Mouse (Mus musculus) stomach, postnatal 0 days (tissue): ENCODE data around the gene Tmem132d. TPM values are rescaled to one million over a fixed set of nuclear protein-coding genes. Genes with fewer than 3 reads are reported as not detected.

ENCODE experiments used
- ATAC-seq: fragments of 200-750 bp; cut with Nextera tagmentation; 2 replicates; pipeline ENCODE4 v1.8.0; 2017; ENCODE audit not compliant: low FRiP score, low TSS enrichment
- DNase-seq: peaks from one replicate; pipeline ENCODE4 v3.0.0-alpha.2; 2016; ENCODE audit warnings: low spot score
- H3K27ac ChIP-seq: fragments of 300-500 bp; sonication (generic); replicated peaks from 2 replicates; pipeline ENCODE4 v1.5.1; 2014; ENCODE audit warnings: mild to moderate bottlenecking, control low read depth
- H3K27me3 ChIP-seq: fragments of 300-500 bp; sonication (generic); 2 replicates; pipeline ENCODE4 v1.6.1; 2014; ENCODE audit warnings: low read length; ENCODE audit not compliant: control insufficient read depth, insufficient read depth
- H3K36me3 ChIP-seq: fragments of 300-500 bp; sonication (generic); 2 replicates; pipeline ENCODE4 v1.6.1; 2014; ENCODE audit warnings: low read length, mixed read lengths; ENCODE audit not compliant: control insufficient read depth, insufficient read depth
- H3K4me1 ChIP-seq: fragments of 300-500 bp; sonication (generic); replicated peaks from 2 replicates; pipeline ENCODE4 v1.6.1; 2014; ENCODE audit warnings: antibody characterized with exemption; ENCODE audit not compliant: control insufficient read depth, insufficient read depth
- H3K4me2 ChIP-seq: fragments of 300-500 bp; sonication (generic); replicated peaks from 2 replicates; pipeline ENCODE4 v1.6.1; 2014; ENCODE audit warnings: low read depth, mild to moderate bottlenecking, control low read depth, moderate library complexity
- H3K4me3 ChIP-seq: fragments of 300-500 bp; sonication (generic); 2 replicates; pipeline ENCODE4 v1.5.1; 2014; ENCODE audit warnings: low read depth, low read length, control low read depth
- H3K9ac ChIP-seq: fragments of 300-500 bp; sonication (generic); 2 replicates; pipeline ENCODE4 v1.6.1; 2014; ENCODE audit warnings: mild to moderate bottlenecking, low read length, control low read depth, mixed read lengths
- H3K9me3 ChIP-seq: fragments of 300-500 bp; sonication (generic); 2 replicates; pipeline ENCODE4 v1.6.1; 2016; ENCODE audit warnings: low read length; ENCODE audit not compliant: control insufficient read depth
- CTCF ChIP-seq: IDR thresholded peaks from 2 replicates; pipeline ENCODE4 v1.5.1; 2016; ENCODE audit warnings: antibody characterized with exemption, low read depth, mild to moderate bottlenecking, moderate library complexity
- EP300 ChIP-seq: optimal IDR thresholded peaks from 2 replicates; pipeline ENCODE3; 2016; ENCODE audit warnings: antibody characterized with exemption
- WGBS: fragments of 180-500 bp; shearing (Covaris S2); extraction: QIAGEN DNeasy Blood & Tissue Kit; methylation state at CpG from one replicate; pipeline ENCODE4 v1.1.7; 2014; 5-methylcytosine and 5-hydroxymethylcytosine counted together
- polyA plus RNA-seq: library from polyadenylated mRNA; unstranded; fragments of >200 nt; fragmentation: Nextera tagmentation; extraction: Ambion mirVana; gene quantifications from 2 replicates; pipeline ENCODE4 v1.2.1, GENCODE M21; 2015

Tmem132d gene
- polyA plus RNA-seq, 1 experiment from 2014 or later, result 0.16 TPM

GRCm38 (mm10) chr5:128204685-128205320 lies 228.1 kb downstream of the Tmem132d start:
- WGBS, result 75% methylated on average over 17 of the region's 17 CpGs

DNA sequence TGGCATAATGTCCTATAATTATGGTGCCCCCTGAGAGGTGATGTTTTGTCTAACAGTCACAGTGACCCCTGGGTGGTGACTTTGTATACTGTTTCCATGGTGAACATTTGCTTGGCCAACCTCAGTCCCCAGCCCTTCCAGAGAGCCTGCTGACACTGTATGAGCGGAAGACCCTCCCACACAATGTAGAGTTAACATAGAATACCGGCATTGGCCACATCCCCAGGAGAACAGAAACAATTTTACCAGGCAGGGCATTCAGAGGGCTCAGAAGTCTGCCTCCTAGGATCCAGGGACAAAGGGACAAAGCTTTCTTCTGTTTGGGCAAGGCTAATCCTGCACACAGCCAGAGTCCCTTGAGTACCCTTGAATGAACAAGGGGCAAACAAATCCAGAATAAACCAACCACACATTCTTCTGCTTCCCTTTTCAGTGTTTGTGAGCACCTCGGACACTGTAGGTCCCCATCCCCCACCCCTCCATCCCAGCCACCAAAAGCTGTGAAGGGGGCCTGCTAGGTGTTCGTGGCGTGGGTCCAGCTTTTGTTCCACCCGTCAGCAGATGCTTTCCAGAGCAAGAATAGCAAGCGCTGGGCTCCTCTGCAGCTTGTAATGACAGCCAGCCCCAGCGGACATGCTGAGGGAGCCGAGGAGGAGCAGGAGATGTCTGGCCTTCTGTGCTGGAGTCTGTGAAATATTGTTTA lies 228.8 kb downstream of the Tmem132d start:
- no peak for TF ChIP-seq EP300
- no peak for TF ChIP-seq CTCF

More at GRCm38 (mm10) chr5:128204685-128205320, 228.1 kb downstream of the Tmem132d start:
- no peak overlapping the region for H3K4me2 ChIP-seq
- no peaks in the 10 kb centered on the region for H3K27me3 ChIP-seq
- H3K9me3 ChIP-seq, result no peaks in the 10 kb centered on the region
- no peaks in the 10 kb centered on the region for H3K4me1 ChIP-seq
- no peak for ATAC-seq
- no peak overlapping the region for H3K4me3 ChIP-seq
- no peak overlapping the region for H3K9ac ChIP-seq
- DNase-seq, result no peak
- H3K27ac ChIP-seq, result no peak overlapping the region
- H3K36me3 ChIP-seq, result no peaks in the 10 kb centered on the region
- TF ChIP-seq EP300, result no peak
- TF ChIP-seq CTCF, result no peak

GRCm38 (mm10) chr5:128194106-128194505 lies 238.8 kb downstream of the Tmem132d start:
- no peak for ATAC-seq
- Histone ChIP-seq H3K4me2 (no peak overlapping the region), H3K4me1 (no peaks in the 10 kb centered on the region), H3K9ac (no peak overlapping the region), H3K9me3 (no peaks in the 10 kb centered on the region), H3K36me3 (no peaks in the 10 kb centered on the region), H3K27me3 (no peaks in the 10 kb centered on the region), H3K4me3 (no peak overlapping the region), H3K27ac (no peak overlapping the region)
- WGBS, result 77% methylated on average over 4 of the region's 4 CpGs
- DNase-seq, result no peak
- TF ChIP-seq CTCF (no peak), EP300 (no peak)

More for the DNA sequence above, 228.8 kb downstream of the Tmem132d start:
- no peak overlapping the region for H3K9ac ChIP-seq
- H3K9me3 ChIP-seq, result no peaks in the 10 kb centered on the region
- no peak overlapping the region for H3K27ac ChIP-seq
- no peak overlapping the region for H3K4me2 ChIP-seq
- no peaks in the 10 kb centered on the region for H3K27me3 ChIP-seq
- H3K36me3 ChIP-seq, result no peaks in the 10 kb centered on the region
- no peak for ATAC-seq
- DNase-seq, result peak; percentile 13
- H3K4me1 ChIP-seq, result no peaks in the 10 kb centered on the region
- H3K4me3 ChIP-seq, result no peak overlapping the region
- WGBS, result 31% methylated on average over 9 of the region's 9 CpGs

DNA sequence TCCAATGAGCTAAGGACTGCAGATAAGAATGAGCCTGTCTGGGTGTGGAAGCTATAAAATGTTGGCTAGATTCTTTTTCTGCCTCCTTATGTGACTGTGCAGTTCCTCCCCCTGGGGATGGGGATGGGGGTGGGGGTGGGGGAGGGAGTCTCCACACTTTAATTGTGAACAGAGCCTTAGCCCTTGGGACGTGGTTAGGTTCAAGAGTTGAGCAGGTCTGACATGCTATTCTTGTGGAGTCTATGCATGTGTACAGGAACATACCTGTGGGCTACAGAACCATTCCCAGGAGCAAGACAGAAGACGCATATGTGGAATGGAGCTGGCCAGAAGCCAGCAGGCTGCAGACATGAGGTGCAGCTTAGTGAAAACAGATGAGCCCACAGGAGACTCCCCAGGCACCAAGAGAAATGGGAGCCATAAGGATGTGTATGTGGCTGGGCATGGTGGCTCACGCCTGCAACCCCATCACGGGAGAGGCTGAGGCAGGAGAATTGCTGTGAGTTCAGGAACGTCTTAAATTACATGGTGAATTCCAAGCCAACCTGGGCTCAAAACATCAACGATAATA lies 240.3 kb downstream of the Tmem132d start:
- H3K4me2 ChIP-seq, result no peak overlapping the region
- no peak for DNase-seq
- WGBS, result 77% methylated on average over 6 of the region's 6 CpGs
- no peak overlapping the region for H3K27ac ChIP-seq
- no peak for TF ChIP-seq CTCF
- TF ChIP-seq EP300, result no peak
- ATAC-seq, result no peak
- no peaks in the 10 kb centered on the region for H3K4me1 ChIP-seq
- H3K36me3 ChIP-seq, result no peaks in the 10 kb centered on the region
- no peak overlapping the region for H3K4me3 ChIP-seq
- no peaks in the 10 kb centered on the region for H3K9me3 ChIP-seq
- H3K9ac ChIP-seq, result no peak overlapping the region
- H3K27me3 ChIP-seq, result no peaks in the 10 kb centered on the region

GRCm38 (mm10) chr5:128191710-128192109 lies 241.2 kb downstream of the Tmem132d start:
- no peak overlapping the region for H3K27ac ChIP-seq
- H3K4me1 ChIP-seq, result no peaks in the 10 kb centered on the region
- no peak for TF ChIP-seq EP300
- 75% methylated on average over 9 of the region's 9 CpGs for WGBS
- H3K27me3 ChIP-seq, result no peaks in the 10 kb centered on the region
- DNase-seq, result no peak
- H3K4me2 ChIP-seq, result no peak overlapping the region
- H3K4me3 ChIP-seq, result no peak overlapping the region
- no peak for ATAC-seq
- H3K9ac ChIP-seq, result no peak overlapping the region
- H3K36me3 ChIP-seq, result no peaks in the 10 kb centered on the region
- no peaks in the 10 kb centered on the region for H3K9me3 ChIP-seq

DNA sequence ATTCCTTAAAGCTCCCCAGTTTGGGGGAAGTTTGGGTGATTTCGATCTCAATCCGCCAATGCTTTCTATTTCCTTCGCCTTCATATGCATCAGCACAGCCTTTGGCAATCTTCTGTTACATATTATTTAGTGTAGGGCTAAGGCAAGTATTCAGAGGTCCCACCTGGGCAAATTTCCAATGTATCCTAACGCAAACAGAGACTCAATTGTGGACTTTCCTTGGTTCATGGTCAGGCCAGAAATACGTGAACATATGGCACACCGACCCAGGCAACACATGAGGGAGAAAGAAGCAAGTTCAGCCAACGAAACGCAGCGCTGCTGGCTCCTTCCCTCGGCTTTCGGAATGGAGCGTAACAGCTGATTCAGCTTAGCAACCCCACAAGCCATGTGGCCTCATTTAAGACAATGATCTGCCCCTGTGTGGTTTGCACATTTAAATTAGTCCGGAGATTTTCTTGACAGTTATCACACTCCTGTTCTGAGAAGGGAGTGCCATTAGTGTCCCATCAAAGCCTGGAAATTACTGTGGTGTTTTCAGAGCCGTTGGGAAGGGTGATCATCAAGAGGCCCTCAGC lies 242.5 kb downstream of the Tmem132d start:
- DNase-seq (no peak), ATAC-seq (no peak)
- Histone ChIP-seq H3K36me3 (no peaks in the 10 kb centered on the region), H3K4me1 (no peaks in the 10 kb centered on the region), H3K4me2 (no peak overlapping the region), H3K27me3 (no peaks in the 10 kb centered on the region), H3K9me3 (no peaks in the 10 kb centered on the region), H3K9ac (no peak overlapping the region), H3K4me3 (no peak overlapping the region), H3K27ac (no peak overlapping the region)
- TF ChIP-seq EP300, result no peak
- no peak for TF ChIP-seq CTCF
- 58% methylated on average over 14 of the region's 14 CpGs for WGBS
